Mouse (Mus musculus): ENCODE results near the gene Ptpn1. TPM values are rescaled to one million over a fixed set of nuclear protein-coding genes. Genes with fewer than 3 reads are reported as not detected.

Ptpn1 gene
- total and polyA plus RNA-seq, 2 experiments: 6.5 to 20.2 TPM

DNA sequence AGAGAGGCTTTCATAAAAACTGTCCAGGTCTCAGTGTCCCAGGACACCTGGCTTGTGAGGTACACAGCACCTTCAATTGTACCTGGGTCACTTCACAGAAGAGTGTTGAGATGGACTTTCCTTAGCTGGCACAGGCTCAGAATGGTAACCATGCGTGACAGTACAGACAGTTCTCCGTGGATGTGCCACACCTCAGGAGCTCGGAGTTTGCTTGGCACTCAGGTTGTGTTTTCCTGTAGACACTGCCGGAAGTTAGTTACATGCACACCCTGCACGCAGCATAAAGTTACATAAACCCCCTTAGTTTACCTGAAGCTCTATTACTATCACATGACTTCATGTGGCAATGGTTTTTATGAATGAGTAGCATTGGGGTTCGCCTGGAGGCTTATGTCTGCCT is 18.8 kb downstream of the Ptpn1 start:
- DNase-seq (ENCODE audit: extremely low read depth, low read depth, low spot score): peak; percentile 53

DNA sequence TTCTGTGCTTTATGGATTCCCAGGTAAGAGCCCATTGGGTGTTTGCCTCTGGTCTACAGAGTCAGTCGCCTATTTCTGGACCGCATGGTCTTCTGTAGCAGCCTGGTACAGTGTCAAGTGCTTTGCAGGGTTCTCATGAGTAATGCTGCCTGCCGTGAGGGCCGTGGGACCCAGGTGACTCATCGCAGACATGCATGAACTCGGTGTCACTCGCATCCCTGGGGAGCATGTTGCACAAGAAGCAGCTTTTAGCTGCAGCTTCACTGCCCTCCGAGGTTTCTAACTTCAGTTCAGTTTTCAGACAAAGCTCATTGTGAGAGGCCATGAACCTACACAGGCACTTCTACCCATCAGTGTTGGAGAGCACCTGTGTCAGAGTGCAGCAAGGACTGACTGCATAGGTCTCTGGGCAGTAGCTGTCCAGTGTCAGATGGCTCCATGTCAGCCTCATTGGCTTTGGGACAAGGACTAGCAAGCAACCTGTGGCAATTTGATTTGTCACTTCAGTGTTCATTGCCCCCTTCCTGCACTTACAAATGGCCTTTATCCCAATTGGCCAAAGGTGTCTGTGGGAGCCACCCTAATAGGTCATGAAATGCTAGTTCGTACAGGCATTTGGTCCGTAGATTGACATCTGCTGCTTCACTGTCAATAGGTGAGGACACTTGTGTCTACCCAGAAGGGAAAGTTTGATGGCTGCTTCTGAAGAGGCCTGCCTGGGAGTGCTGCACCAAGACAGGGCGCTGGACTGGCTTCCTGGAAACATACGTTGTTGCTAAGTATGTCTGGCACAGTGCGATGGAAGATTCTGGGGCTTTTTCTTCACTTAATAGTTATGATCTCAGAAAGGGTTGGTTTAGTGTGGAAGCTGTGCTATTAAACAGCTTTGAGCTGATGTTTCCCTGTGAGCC is 19.7 kb downstream of the Ptpn1 start:
- WGBS: 38% methylated on average over 13 of the region's 13 CpGs
- Histone ChIP-seq H3K36me3 (ENCODE audit: control insufficient read depth, insufficient read depth, low read length) (no peaks in the 10 kb centered on the region), H3K79me2 (ENCODE audit: control insufficient read depth, insufficient read depth, low read length) (peaks cover 29% of the 10 kb centered on the region), H3K27ac (replicated peaks; ENCODE audit: insufficient read depth, low read depth, low read length) (no peak overlapping the region), H3K9ac (ENCODE audit: low read depth, low read length) (no peak overlapping the region), H3K4me1 (ENCODE audit: control insufficient read depth, insufficient read depth, low read length) (peaks cover 30% of the 10 kb centered on the region), H3K4me3 (ENCODE audit: insufficient read depth, low read depth, low read length) (no peak overlapping the region), H3K27me3 (ENCODE audit: control insufficient read depth, insufficient read depth, low read length) (no peaks in the 10 kb centered on the region)
- peak; percentile 87 for DNase-seq (ENCODE audit: extremely low read depth, low read depth, low spot score)
- no peak for TF ChIP-seq CTCF (IDR thresholded peaks at IDR 0.05; ENCODE audit: low read depth, low read length)
- TF ChIP-seq POLR2A (IDR thresholded peaks at IDR 0.05; ENCODE audit: extremely low read depth, insufficient read depth, low read length): no peak

More for the DNA sequence above, 18.8 kb downstream of the Ptpn1 start:
- H3K4me1 ChIP-seq (ENCODE audit: control insufficient read depth, insufficient read depth, low read length): peaks cover 30% of the 10 kb centered on the region
- TF ChIP-seq POLR2A (IDR thresholded peaks at IDR 0.05; ENCODE audit: extremely low read depth, insufficient read depth, low read length): no peak
- no peak for TF ChIP-seq CTCF (IDR thresholded peaks at IDR 0.05; ENCODE audit: low read depth, low read length)
- H3K4me3 ChIP-seq (ENCODE audit: insufficient read depth, low read depth, low read length): no peak overlapping the region
- no peak overlapping the region for H3K9ac ChIP-seq (ENCODE audit: low read depth, low read length)
- peaks cover 29% of the 10 kb centered on the region for H3K79me2 ChIP-seq (ENCODE audit: control insufficient read depth, insufficient read depth, low read length)
- WGBS: 41% methylated on average over 6 of the region's 6 CpGs
- no peaks in the 10 kb centered on the region for H3K27me3 ChIP-seq (ENCODE audit: control insufficient read depth, insufficient read depth, low read length)
- H3K36me3 ChIP-seq (ENCODE audit: control insufficient read depth, insufficient read depth, low read length): no peaks in the 10 kb centered on the region
- no peak overlapping the region for H3K27ac ChIP-seq (replicated peaks; ENCODE audit: insufficient read depth, low read depth, low read length)

DNA sequence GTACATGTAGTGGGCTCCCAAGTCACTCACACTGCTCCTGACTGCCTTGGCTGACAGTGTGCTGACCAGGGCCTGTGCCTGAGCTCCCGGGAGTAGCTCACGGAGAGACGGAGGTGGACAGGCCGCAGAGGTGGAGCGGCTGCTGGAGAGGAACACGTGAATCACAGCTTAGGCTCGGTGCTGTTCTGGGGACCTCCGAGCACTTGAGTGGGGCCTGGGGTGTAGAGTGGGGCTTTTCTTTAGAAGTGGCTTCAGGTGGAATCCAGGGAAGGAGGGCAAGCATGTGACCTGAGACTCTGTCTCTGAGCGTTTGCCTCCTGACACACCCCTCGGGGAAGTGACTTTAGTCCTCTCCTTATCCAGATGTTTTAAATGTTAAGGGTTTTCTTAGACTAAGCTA is 22.0 kb downstream of the Ptpn1 start:
- Histone ChIP-seq H3K79me2 (ENCODE audit: control insufficient read depth, insufficient read depth, low read length) (peaks cover 22% of the 10 kb centered on the region), H3K4me3 (ENCODE audit: insufficient read depth, low read depth, low read length) (no peak overlapping the region), H3K9ac (ENCODE audit: low read depth, low read length) (no peak overlapping the region), H3K36me3 (ENCODE audit: control insufficient read depth, insufficient read depth, low read length) (no peaks in the 10 kb centered on the region), H3K27me3 (ENCODE audit: control insufficient read depth, insufficient read depth, low read length) (no peaks in the 10 kb centered on the region), H3K4me1 (ENCODE audit: control insufficient read depth, insufficient read depth, low read length) (peaks cover 38% of the 10 kb centered on the region), H3K27ac (replicated peaks; ENCODE audit: insufficient read depth, low read depth, low read length) (no peak overlapping the region)
- no peak for DNase-seq (ENCODE audit: extremely low read depth, low read depth, low spot score)
- 93% methylated on average over 10 of the region's 10 CpGs for WGBS
- no peak for TF ChIP-seq POLR2A (IDR thresholded peaks at IDR 0.05; ENCODE audit: extremely low read depth, insufficient read depth, low read length)
- no peak for TF ChIP-seq CTCF (IDR thresholded peaks at IDR 0.05; ENCODE audit: low read depth, low read length)

DNA sequence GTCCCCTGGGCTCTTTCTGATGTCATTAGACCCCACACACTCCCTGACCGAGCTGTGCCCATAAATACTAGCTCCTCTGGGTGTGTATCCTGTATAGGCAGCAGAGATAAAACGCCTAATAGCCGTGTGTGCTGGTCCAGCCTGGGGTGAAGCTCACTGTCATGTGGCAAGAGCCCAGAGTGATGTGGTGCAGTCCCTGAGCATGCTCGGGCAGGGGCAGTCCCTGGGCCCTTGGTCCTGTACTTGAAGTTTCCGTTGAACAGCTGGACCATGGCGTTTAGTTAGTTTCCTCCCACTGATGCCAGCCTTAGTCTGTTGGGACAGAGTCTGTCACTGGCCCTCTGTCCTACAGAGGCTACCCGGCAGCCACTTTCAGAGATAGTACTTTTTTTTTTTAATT is 23.1 kb downstream of the Ptpn1 start:
- Histone ChIP-seq H3K27me3 (ENCODE audit: control insufficient read depth, insufficient read depth, low read length) (no peaks in the 10 kb centered on the region), H3K4me3 (ENCODE audit: insufficient read depth, low read depth, low read length) (no peak overlapping the region), H3K36me3 (ENCODE audit: control insufficient read depth, insufficient read depth, low read length) (no peaks in the 10 kb centered on the region), H3K4me1 (ENCODE audit: control insufficient read depth, insufficient read depth, low read length) (peaks cover 38% of the 10 kb centered on the region), H3K9ac (ENCODE audit: low read depth, low read length) (no peak overlapping the region), H3K27ac (replicated peaks; ENCODE audit: insufficient read depth, low read depth, low read length) (no peak overlapping the region), H3K79me2 (ENCODE audit: control insufficient read depth, insufficient read depth, low read length) (peaks cover 22% of the 10 kb centered on the region)
- DNase-seq (ENCODE audit: extremely low read depth, low read depth, low spot score): no peak
- 84% methylated on average over 7 of the region's 7 CpGs for WGBS
- no peak for TF ChIP-seq POLR2A (IDR thresholded peaks at IDR 0.05; ENCODE audit: extremely low read depth, insufficient read depth, low read length)
- no peak for TF ChIP-seq CTCF (IDR thresholded peaks at IDR 0.05; ENCODE audit: low read depth, low read length)

DNA sequence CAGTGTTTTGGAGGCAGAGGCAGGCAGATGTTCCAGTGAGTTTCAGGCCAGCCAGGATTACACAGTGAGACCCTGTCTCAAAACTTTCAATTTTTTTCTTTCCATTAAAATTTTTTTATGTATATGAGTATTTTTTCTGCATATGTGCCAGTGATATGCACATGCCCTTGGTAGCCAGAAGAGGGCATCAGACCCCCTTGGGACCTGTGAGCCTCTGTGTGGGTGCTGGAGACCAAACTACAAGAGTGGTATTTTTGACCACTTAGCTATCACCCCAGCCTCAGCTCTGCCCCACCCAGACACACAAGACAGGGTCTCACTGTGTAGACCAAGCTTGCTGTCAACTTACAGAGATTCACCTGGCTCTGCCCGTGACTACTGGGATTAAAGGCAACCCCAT is 25.7 kb downstream of the Ptpn1 start:
- H3K4me1 ChIP-seq (ENCODE audit: control insufficient read depth, insufficient read depth, low read length): peaks cover 29% of the 10 kb centered on the region
- no peaks in the 10 kb centered on the region for H3K36me3 ChIP-seq (ENCODE audit: control insufficient read depth, insufficient read depth, low read length)
- peak; percentile 68 for TF ChIP-seq CTCF (IDR thresholded peaks at IDR 0.05; ENCODE audit: low read depth, low read length)
- TF ChIP-seq POLR2A (IDR thresholded peaks at IDR 0.05; ENCODE audit: extremely low read depth, insufficient read depth, low read length): no peak
- no peak for DNase-seq (ENCODE audit: extremely low read depth, low read depth, low spot score)
- 97% methylated on average over 1 of the region's 1 CpGs for WGBS
- no peak overlapping the region for H3K4me3 ChIP-seq (ENCODE audit: insufficient read depth, low read depth, low read length)
- H3K27me3 ChIP-seq (ENCODE audit: control insufficient read depth, insufficient read depth, low read length): no peaks in the 10 kb centered on the region
- no peak overlapping the region for H3K9ac ChIP-seq (ENCODE audit: low read depth, low read length)
- no peak overlapping the region for H3K27ac ChIP-seq (replicated peaks; ENCODE audit: insufficient read depth, low read depth, low read length)
- peaks cover 28% of the 10 kb centered on the region for H3K79me2 ChIP-seq (ENCODE audit: control insufficient read depth, insufficient read depth, low read length)

Data from liver, adult 2 months (tissue).